Mouse (Mus musculus) liver, embryonic 13.5 days (tissue): ENCODE results near the gene Inka2. TPM values are rescaled to one million over a fixed set of nuclear protein-coding genes. Genes with fewer than 3 reads are reported as not detected.
A peak's percentile ranks its signal among the peaks of the same experiment; 100 is the strongest.

ENCODE experiments used
- ATAC-seq: fragments of 200-750 bp; cut with Nextera tagmentation; 2 replicates; pipeline ENCODE4 v1.8.0; 2017; ENCODE audit warnings: low read depth, mild to moderate bottlenecking, moderate number of reproducible peaks, moderate library complexity
- DNase-seq: peaks from one replicate; pipeline ENCODE4 v3.0.0; 2022
- H3K27ac ChIP-seq: fragments of 300-500 bp; sonication (generic); 2 replicates; pipeline ENCODE4 v1.5.1; 2015; ENCODE audit warnings: moderate library complexity, mild to moderate bottlenecking, inconsistent platforms
- H3K27me3 ChIP-seq: fragments of 300-500 bp; sonication (generic); 2 replicates; pipeline ENCODE4 v1.6.1; 2015; ENCODE audit warnings: mild to moderate bottlenecking, inconsistent platforms
- H3K36me3 ChIP-seq: fragments of 300-500 bp; sonication (generic); 2 replicates; pipeline ENCODE4 v1.6.1; 2015; ENCODE audit warnings: mild to moderate bottlenecking, inconsistent platforms
- H3K4me1 ChIP-seq: fragments of 300-500 bp; sonication (generic); replicated peaks from 2 replicates; pipeline ENCODE4 v1.6.1; 2015; ENCODE audit warnings: inconsistent platforms
- H3K4me2 ChIP-seq: fragments of 300-500 bp; sonication (generic); 2 replicates; pipeline ENCODE4 v1.6.1; 2015; ENCODE audit warnings: inconsistent platforms, mild to moderate bottlenecking, moderate library complexity
- H3K4me3 ChIP-seq: fragments of 300-500 bp; sonication (generic); replicated peaks from 2 replicates; pipeline ENCODE4 v1.5.1; 2015; ENCODE audit warnings: mild to moderate bottlenecking, inconsistent platforms
- H3K9ac ChIP-seq: fragments of 300-500 bp; sonication (generic); 2 replicates; pipeline ENCODE4 v1.6.1; 2015; ENCODE audit warnings: mild to moderate bottlenecking, inconsistent platforms
- H3K9me3 ChIP-seq: fragments of 300-500 bp; sonication (generic); replicated peaks from 2 replicates; pipeline ENCODE4 v1.6.1; 2016; ENCODE audit warnings: inconsistent platforms
- WGBS: fragments of 180-500 bp; shearing (Covaris S2); methylation state at CpG from one replicate; pipeline ENCODE4 v1.1.7; 2015; ENCODE audit not compliant: insufficient replicate concordance; 5-methylcytosine and 5-hydroxymethylcytosine counted together
- polyA plus RNA-seq: library from polyadenylated mRNA; unstranded; fragments of >200 nt; fragmentation: Nextera tagmentation; extraction: Ambion mirVana; gene quantifications from 2 replicates; pipeline ENCODE4 v1.2.1, GENCODE M21; 2015

Inka2 gene
- polyA plus RNA-seq, 1 experiment from 2014 or later: 0.31 TPM

DNA sequence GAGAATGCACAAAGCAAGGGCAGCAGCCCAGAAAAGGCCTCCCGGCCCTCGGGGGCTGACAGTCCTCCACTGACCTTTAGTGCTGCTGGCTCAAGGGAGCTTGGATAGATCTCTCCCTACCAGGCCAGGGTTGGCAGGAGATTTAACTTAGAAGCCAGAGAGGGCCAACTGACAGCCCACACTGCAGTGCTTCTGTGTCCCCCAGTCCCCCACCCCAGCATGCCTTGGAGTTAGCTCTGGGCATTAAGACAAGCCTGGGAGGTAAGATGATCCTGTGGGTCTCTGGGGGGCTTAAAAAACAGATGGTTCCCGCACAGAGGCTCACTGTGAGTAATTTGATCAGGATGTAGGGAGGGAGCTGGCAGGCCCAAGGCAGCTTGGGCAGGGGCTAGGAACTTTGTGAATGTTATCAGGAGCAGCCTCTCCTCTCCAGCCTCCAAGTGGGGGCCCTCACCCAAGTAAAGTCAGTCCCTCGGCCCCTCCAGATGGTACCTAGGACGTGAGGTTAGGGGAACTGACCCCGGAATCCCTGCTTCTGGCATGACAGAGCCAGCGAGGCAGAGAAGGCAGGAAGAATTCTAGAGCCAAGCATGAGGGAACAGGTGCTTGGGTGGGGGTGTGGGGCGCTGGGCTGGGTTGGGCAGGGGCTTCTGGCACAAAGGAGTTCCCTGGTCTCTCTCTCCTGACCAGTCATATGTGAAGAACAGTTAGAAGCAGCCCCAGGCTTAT lies 9.9 kb downstream of the Inka2 start:
- 43% methylated on average over 8 of the region's 8 CpGs for WGBS
- Histone ChIP-seq H3K36me3 (no peaks in the 10 kb centered on the region), H3K9ac (no peak overlapping the region), H3K4me2 (no peak overlapping the region), H3K4me1 (peaks cover 8% of the 10 kb centered on the region), H3K27ac (no peak overlapping the region), H3K9me3 (no peaks in the 10 kb centered on the region), H3K27me3 (peaks cover 21% of the 10 kb centered on the region), H3K4me3 (no peak overlapping the region)
- DNase-seq: no peak
- ATAC-seq: no peak

DNA sequence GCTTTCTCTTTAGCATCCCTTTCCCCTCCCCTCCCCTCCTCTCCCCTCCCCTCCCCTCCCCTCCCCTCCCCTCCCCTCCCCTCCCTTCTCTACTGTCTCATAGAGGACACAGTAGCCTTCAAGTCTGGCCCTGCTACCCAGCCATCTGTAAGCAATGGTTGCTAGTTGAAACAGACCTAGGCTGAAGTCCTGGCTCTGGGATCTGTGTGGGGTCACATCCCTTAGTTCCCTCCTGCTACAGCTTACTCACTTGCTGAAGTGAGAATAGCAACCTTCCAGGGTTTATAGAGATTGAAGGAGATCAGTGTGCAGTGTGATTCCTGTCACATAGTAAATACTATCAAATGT lies 10.4 kb downstream of the Inka2 start:
- H3K4me3 ChIP-seq: no peak overlapping the region
- DNase-seq (no peak), ATAC-seq (no peak)
- no peak overlapping the region for H3K4me2 ChIP-seq
- no peak overlapping the region for H3K9ac ChIP-seq
- peaks cover 19% of the 10 kb centered on the region for H3K27me3 ChIP-seq
- H3K36me3 ChIP-seq: no peaks in the 10 kb centered on the region
- H3K9me3 ChIP-seq: no peaks in the 10 kb centered on the region
- H3K27ac ChIP-seq: no peak overlapping the region
- peaks cover 8% of the 10 kb centered on the region for H3K4me1 ChIP-seq

DNA sequence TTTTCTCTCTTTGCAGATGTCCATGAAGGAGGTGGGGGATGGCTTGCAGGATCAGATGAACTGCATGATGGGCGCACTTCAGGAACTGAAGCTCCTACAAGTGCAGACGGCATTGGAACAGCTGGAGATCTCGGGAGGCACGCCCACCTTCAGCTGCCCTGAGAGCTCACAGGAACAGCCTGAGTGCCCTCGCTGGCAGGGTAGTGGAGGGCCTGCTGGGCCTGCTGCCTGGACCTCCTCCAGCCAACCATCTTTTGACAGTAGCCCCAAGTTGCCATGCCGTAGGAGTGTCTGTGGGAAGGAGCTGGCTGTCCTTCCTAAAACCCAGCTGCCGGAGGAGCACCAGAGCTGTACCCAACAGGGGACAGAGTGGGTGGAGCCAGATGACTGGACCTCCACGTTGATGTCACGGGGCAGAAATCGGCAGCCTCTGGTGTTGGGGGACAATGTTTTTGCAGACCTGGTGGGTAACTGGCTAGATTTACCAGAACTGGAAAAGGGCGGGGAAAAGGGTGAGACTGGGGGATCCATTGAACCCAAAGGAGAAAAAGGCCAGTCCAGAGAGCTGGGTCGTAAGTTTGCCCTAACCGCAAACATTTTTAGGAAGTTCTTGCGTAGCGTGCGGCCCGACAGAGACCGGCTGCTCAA lies 12.1 kb downstream of the Inka2 start:
- no peak overlapping the region for H3K27ac ChIP-seq
- H3K4me1 ChIP-seq: peaks cover 8% of the 10 kb centered on the region
- no peaks in the 10 kb centered on the region for H3K9me3 ChIP-seq
- no peak overlapping the region for H3K4me2 ChIP-seq
- peaks cover 10% of the 10 kb centered on the region; the same call in 1 of the 2 replicates for H3K27me3 ChIP-seq
- no peak overlapping the region for H3K9ac ChIP-seq
- WGBS: 71% methylated on average over 18 of the region's 18 CpGs
- no peak overlapping the region for H3K4me3 ChIP-seq
- no peak for ATAC-seq
- no peaks in the 10 kb centered on the region for H3K36me3 ChIP-seq
- no peak for DNase-seq

DNA sequence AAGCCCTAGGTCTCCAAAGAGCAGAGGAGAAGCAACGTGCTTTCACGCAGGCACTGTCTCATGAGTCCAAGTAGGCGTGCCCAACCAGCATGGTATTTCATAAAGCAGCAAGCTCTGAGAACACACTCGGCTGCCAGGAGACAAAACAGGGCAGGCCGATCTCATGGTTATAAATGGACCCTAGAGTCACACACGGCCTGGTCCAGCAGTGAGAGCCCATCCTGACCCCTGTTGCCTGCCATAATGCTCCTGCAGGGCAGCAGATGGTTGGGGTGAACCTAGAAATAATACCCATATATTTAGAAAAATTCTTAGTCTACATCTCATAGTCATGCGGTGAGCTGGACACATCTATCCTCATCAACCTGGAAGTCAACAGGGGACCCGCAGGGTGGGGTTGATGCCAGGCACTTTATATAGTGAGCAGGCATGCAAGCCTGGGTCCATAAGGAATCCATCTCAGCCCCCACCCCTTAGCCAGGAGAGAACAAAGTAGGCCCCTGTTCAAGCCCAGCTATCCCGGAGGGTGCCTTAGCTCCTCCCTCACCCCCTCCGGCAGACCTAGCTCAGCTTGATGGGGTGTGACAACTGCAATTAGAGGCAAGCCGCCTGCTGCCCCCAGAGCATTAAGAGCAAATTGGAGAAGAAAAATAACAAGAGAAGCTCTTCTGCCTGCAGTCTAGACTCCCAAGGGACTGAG lies 13.6 kb downstream of the Inka2 start:
- ATAC-seq (no peak), DNase-seq (no peak)
- peaks cover 10% of the 10 kb centered on the region; the same call in 1 of the 2 replicates for H3K27me3 ChIP-seq
- WGBS: 75% methylated on average over 11 of the region's 11 CpGs
- H3K9me3 ChIP-seq: no peaks in the 10 kb centered on the region
- no peak overlapping the region for H3K9ac ChIP-seq
- H3K36me3 ChIP-seq: no peaks in the 10 kb centered on the region
- H3K27ac ChIP-seq: no peak overlapping the region
- H3K4me3 ChIP-seq: no peak overlapping the region
- H3K4me2 ChIP-seq: no peak overlapping the region
- peaks cover 8% of the 10 kb centered on the region for H3K4me1 ChIP-seq

DNA sequence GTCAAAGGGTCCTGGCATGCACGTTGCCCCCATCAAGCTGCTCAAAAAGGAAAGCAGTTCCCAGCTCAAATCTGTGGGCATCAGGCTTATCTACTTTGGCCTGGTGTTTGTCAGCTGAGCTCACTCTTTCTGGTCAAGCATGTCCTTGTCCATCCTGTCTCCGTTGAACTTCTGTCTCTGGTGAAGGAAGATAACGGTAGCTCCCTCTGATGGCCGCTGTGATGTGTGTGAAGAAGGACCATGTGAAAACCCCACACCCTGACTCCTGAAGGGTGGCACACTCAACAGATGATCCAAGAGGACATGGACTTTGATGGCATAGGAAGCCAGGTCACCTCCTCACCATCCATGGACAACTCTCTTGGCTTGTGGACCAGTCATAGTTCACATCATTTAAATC lies 14.3 kb downstream of the Inka2 start:
- Histone ChIP-seq H3K4me1 (peaks cover 8% of the 10 kb centered on the region), H3K27me3 (peaks cover 6% of the 10 kb centered on the region; the same call in 1 of the 2 replicates), H3K9me3 (no peaks in the 10 kb centered on the region), H3K36me3 (0 out of 2 replicates have a peak, but pooled peaks cover under 1% of the 10 kb centered on the region), H3K9ac (no peak overlapping the region), H3K27ac (no peak overlapping the region), H3K4me2 (no peak overlapping the region), H3K4me3 (no peak overlapping the region)
- 11% methylated on average over 4 of the region's 4 CpGs for WGBS
- ATAC-seq (no peak), DNase-seq (no peak)

DNA sequence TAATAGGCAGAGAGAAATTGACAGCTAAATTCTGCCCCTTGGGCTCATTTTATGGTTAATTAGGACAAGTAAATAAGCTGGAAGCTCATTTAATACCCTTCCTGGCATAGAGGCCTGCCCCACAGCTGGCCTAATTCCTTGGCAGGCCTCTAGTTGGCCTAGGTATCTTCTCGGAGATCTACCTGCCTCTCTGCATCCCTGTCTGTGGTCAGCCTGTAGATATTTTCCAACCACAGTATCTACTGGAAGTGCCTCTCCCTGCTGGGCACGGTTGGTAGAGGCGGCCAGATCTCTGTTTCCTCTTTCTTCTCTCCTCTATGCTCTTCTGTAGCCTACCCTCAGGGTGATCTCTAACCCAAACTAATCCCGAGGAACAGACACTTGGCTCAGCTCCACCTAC lies 15.6 kb downstream of the Inka2 start:
- DNase-seq: no peak
- no peak for ATAC-seq
- no peak overlapping the region for H3K27ac ChIP-seq
- no peak overlapping the region for H3K9ac ChIP-seq
- H3K4me1 ChIP-seq: peaks cover 8% of the 10 kb centered on the region
- 44% methylated on average over 4 of the region's 4 CpGs for WGBS
- 0 out of 2 replicates have a peak, but pooled peaks cover 5% of the 10 kb centered on the region for H3K36me3 ChIP-seq
- no peak overlapping the region for H3K4me2 ChIP-seq
- H3K9me3 ChIP-seq: no peaks in the 10 kb centered on the region
- H3K4me3 ChIP-seq: no peak overlapping the region
- H3K27me3 ChIP-seq: peaks cover 3% of the 10 kb centered on the region; the same call in 1 of the 2 replicates

DNA sequence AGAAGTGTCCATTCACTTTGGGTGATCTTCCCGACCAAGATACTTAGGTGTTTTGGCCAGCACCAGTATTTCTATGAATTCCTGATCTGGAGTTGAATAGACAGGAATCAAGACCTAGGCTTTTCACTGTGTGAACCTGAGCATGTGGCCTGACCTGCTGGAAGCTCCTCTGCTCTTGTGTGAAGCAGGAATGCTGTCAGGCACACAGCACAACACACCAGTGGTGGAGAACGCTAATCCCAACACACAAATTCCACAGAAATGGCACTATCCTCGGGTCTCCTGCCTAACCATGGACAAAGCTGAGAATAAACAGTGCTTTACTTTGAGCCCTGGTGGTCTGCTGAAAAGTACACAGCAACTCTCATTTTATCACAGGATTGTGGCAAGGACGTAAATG lies 16.1 kb downstream of the Inka2 start:
- WGBS: 63% methylated on average over 4 of the region's 4 CpGs

DNA sequence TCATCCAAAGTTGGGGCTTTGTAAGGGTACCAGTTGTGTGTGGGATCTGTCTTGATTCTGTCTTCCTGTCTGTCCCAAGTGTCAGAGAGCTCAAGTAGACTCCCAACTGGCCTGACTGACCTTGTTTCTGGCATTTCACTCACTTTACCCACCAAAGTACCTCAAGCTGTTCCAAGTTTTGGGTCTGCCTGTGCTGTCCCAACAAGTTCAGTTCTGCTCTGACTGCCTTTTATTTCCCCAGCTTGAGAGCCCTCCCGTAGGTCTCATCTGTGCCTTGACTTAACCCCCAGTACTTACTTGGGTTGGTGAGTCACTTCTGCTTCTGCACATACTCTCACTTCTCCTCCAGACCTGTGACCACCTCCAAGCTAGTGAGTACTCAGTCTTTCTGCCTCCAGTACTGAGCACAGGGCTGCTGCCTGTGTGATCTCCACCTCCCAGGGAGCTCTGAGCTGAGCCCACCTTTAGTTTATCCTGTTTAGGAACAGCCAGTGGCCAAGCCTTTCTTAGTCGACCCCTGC lies 17.3 kb downstream of the Inka2 start:
- no peak overlapping the region for H3K4me3 ChIP-seq
- H3K27ac ChIP-seq: no peak overlapping the region
- H3K9me3 ChIP-seq: no peaks in the 10 kb centered on the region
- H3K4me2 ChIP-seq: no peak overlapping the region
- DNase-seq (no peak), ATAC-seq (no peak)
- H3K36me3 ChIP-seq: peaks cover 11% of the 10 kb centered on the region; the same call in 1 of the 2 replicates
- H3K4me1 ChIP-seq: no peaks in the 10 kb centered on the region; the same call in none of the 2 replicates
- WGBS: 56% methylated on average over 2 of the region's 2 CpGs
- H3K27me3 ChIP-seq: no peaks in the 10 kb centered on the region
- no peak overlapping the region for H3K9ac ChIP-seq

More for the DNA sequence above, 16.1 kb downstream of the Inka2 start:
- Histone ChIP-seq H3K4me1 (peaks cover 8% of the 10 kb centered on the region), H3K4me3 (no peak overlapping the region), H3K36me3 (0 out of 2 replicates have a peak, but pooled peaks cover 5% of the 10 kb centered on the region), H3K9ac (no peak overlapping the region), H3K9me3 (no peaks in the 10 kb centered on the region), H3K4me2 (no peak overlapping the region), H3K27ac (no peak overlapping the region), H3K27me3 (peaks cover 3% of the 10 kb centered on the region; the same call in 1 of the 2 replicates)
- ATAC-seq: no peak
- DNase-seq: no peak

DNA sequence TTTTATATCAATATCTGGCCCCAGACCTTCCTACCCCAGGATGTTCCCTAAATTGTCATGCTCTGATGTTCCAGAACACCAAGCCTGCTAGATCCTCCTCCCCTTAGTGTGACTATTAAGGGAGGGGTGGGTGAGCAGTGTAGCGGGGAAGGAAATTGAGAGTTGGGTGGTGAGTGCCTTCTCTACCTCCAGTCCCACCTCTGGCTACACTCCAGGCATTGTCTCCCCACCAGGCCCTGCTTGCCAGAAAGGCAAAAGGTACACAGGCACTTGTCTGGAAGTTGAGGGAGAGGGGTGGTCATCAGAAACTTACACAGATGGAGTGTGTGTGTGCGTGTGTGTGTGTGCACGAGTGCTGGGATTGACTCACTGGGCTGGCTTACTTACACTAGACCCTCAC lies 18.1 kb downstream of the Inka2 start:
- WGBS: 88% methylated on average over 3 of the region's 3 CpGs

DNA sequence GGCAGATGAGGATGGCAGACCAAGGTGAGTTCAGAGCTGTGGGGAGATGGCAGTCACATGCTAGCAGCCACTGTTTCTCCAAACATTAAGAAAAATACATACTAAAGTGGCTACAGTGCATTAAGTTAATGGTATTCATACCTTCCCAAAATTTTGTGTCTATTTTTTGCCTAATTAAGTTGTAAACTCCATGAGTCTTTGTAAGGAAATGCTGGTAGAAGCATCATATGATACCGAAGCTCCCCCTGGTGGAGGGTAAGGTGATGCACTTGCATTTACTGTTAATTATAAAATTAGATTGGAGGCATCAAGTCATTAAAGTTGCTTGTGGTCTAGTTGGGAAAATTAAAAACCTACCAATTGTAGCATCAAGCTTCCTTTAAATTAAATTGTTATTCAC lies 21.6 kb downstream of the Inka2 start:
- ATAC-seq: no peak
- H3K36me3 ChIP-seq: peaks cover 26% of the 10 kb centered on the region
- no peak overlapping the region for H3K4me3 ChIP-seq
- DNase-seq: peak; percentile 42
- 0% methylated on average over 1 of the region's 1 CpGs for WGBS
- H3K4me1 ChIP-seq: no peaks in the 10 kb centered on the region
- no peaks in the 10 kb centered on the region for H3K27me3 ChIP-seq
- H3K9ac ChIP-seq: no peak overlapping the region
- no peak overlapping the region for H3K27ac ChIP-seq
- no peak overlapping the region for H3K4me2 ChIP-seq
- no peaks in the 10 kb centered on the region for H3K9me3 ChIP-seq

More for the DNA sequence above, 18.1 kb downstream of the Inka2 start:
- Histone ChIP-seq H3K4me1 (no peaks in the 10 kb centered on the region; the same call in 1 of the 2 replicates), H3K36me3 (peaks cover 15% of the 10 kb centered on the region; the same call in 1 of the 2 replicates), H3K4me3 (no peak overlapping the region), H3K9me3 (no peaks in the 10 kb centered on the region), H3K9ac (no peak overlapping the region), H3K27ac (no peak overlapping the region), H3K27me3 (no peaks in the 10 kb centered on the region), H3K4me2 (no peak overlapping the region)
- ATAC-seq (no peak), DNase-seq (no peak)

DNA sequence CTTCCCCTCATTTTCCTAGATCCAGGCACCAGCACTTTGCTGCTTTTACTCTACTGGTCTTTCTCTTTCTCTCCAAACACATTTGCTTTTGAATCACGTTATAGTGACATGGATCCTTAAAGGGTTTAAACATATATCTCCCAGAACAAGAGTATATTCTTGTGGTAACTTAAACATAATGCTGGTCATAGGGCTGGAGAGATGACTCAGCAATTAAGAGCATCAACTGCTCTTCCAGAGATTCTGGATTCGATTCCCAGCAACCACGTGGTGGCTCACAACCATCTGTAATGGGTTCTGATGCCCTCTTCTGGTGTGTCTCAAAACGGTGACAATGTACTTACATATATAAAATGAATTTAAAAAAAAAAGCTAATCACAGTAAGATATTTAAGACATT lies 28.0 kb downstream of the Inka2 start:
- no peak overlapping the region for H3K27ac ChIP-seq
- H3K9me3 ChIP-seq: no peaks in the 10 kb centered on the region
- no peak for DNase-seq
- H3K36me3 ChIP-seq: peaks cover 65% of the 10 kb centered on the region
- no peaks in the 10 kb centered on the region for H3K27me3 ChIP-seq
- WGBS: 86% methylated on average over 4 of the region's 4 CpGs
- H3K4me3 ChIP-seq: no peak overlapping the region
- no peak overlapping the region for H3K9ac ChIP-seq
- H3K4me1 ChIP-seq: no peaks in the 10 kb centered on the region
- H3K4me2 ChIP-seq: no peak overlapping the region
- ATAC-seq: no peak
